Comparison of ENCODE assay signal across 8 mouse cellular contexts in the genomic region with DNA sequence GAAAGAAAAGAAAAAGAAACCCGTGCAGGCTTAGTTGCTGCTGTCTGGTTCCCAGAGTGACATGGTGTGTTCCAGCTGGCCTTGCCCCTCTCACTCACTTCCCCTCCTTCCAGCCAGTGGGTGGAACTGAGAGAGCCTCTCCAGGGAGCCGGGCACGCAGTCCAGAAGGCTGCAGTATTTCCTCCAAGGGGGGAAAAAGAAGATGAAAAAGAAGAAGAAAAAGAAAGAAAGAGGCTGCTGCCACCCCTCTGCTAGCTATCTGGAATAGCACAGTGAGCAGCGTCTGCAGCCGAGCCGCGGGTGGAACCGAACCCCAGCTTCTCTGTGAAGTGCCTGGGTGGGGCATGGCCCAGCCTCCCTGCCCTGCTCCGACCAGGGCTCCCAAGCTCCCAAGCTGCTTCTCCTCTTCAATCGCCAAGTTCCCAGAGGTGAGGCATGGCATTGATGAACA.
DNase-seq lines count a peak whose midpoint lies in the region; ATAC-seq and TF ChIP-seq lines count a peak whose summit lies in the region.

No protein-coding gene starts in this region.

- DNase-seq in NIH3T3 (ENCODE audit: low read depth) = peak; percentile 66
- DNase-seq in brain, embryonic 14.5 days (ENCODE audit: low read depth) = peak; percentile 72
- DNase-seq in frontal cortex, postnatal 36 days (ENCODE audit: low spot score in 2 of 2) = peak; percentile 16 to 33
- peak; percentile 60 for DNase-seq in hindbrain, embryonic 10.5 days (ENCODE audit: low spot score)
- DNase-seq in limb, embryonic 11.5 days (ENCODE audit: low spot score) = peak; percentile 69
- peak; percentile 51 for DNase-seq in midbrain, embryonic 10.5 days (ENCODE audit: low spot score)

- H3K27ac ChIP-seq in hindbrain, embryonic 10.5 days = peak overlapping the region; percentile 86
- 0 out of 2 replicates have a peak overlapping the region, but pooled peaks have one; percentile 32 for H3K27ac ChIP-seq in limb, embryonic 11.5 days (replicated peaks; ENCODE audit: low read depth, low read length)
- peak overlapping the region; percentile 81 for H3K27ac ChIP-seq in midbrain, embryonic 10.5 days (replicated peaks)
- no peak overlapping the region for H3K27ac ChIP-seq in testis, adult 2 months (ENCODE audit: control insufficient read depth, insufficient read depth, low read depth, low read length)

- no peaks in the 10 kb centered on the region for H3K36me3 ChIP-seq in hindbrain, embryonic 10.5 days
- H3K36me3 ChIP-seq in limb, embryonic 11.5 days (ENCODE audit: control insufficient read depth, insufficient read depth, low read length) = no peaks in the 10 kb centered on the region
- H3K36me3 ChIP-seq in midbrain, embryonic 10.5 days = no peaks in the 10 kb centered on the region
- H3K36me3 ChIP-seq in testis, adult 2 months (ENCODE audit: control insufficient read depth, insufficient read depth, low read length) = no peaks in the 10 kb centered on the region

- ATAC-seq in limb, embryonic 11.5 days (ENCODE audit: insufficient number of reproducible peaks, low FRiP score, low TSS enrichment, low read depth) = 0 out of 2 replicates have a peak, but pooled peaks have one; percentile 70
- no peak for ATAC-seq in megakaryocyte-erythroid progenitor cell, adult 5-6 weeks (replicated peaks; ENCODE audit: low FRiP score, low TSS enrichment, poor library complexity, severe bottlenecking)

- H3K4me3 ChIP-seq in hindbrain, embryonic 10.5 days = peak overlapping the region; percentile 64
- peak overlapping the region; percentile 58 for H3K4me3 ChIP-seq in limb, embryonic 11.5 days (ENCODE audit: low read depth, low read length)
- peak overlapping the region; percentile 65 for H3K4me3 ChIP-seq in midbrain, embryonic 10.5 days
- peak overlapping the region; percentile 28; the same call in 1 of the 2 replicates for H3K4me3 ChIP-seq in testis, adult 2 months (ENCODE audit: control insufficient read depth, low read depth, low read length)

- H3K27me3 ChIP-seq in hindbrain, embryonic 10.5 days (ENCODE audit: insufficient read depth, poor library complexity, severe bottlenecking) = peaks cover 26% of the 10 kb centered on the region; the same call in 1 of the 2 replicates
- no peaks in the 10 kb centered on the region for H3K27me3 ChIP-seq in limb, embryonic 11.5 days (ENCODE audit: control insufficient read depth, insufficient read depth, low read length)
- H3K27me3 ChIP-seq in midbrain, embryonic 10.5 days (ENCODE audit: low read depth, poor library complexity, severe bottlenecking) = peaks cover 34% of the 10 kb centered on the region
- H3K27me3 ChIP-seq in testis, adult 2 months (ENCODE audit: control insufficient read depth, insufficient read depth, low read length) = no peaks in the 10 kb centered on the region

- H3K4me1 ChIP-seq in hindbrain, embryonic 10.5 days (replicated peaks) = peaks cover 32% of the 10 kb centered on the region
- H3K4me1 ChIP-seq in limb, embryonic 11.5 days (ENCODE audit: control insufficient read depth, insufficient read depth, low read length) = peaks cover 9% of the 10 kb centered on the region
- peaks cover 41% of the 10 kb centered on the region for H3K4me1 ChIP-seq in midbrain, embryonic 10.5 days
- H3K4me1 ChIP-seq in testis, adult 2 months (ENCODE audit: control insufficient read depth, insufficient read depth, low read length) = peaks cover 2% of the 10 kb centered on the region; the same call in 1 of the 2 replicates

- H3K9me3 ChIP-seq in hindbrain, embryonic 10.5 days = no peaks in the 10 kb centered on the region
- no peaks in the 10 kb centered on the region for H3K9me3 ChIP-seq in limb, embryonic 11.5 days (ENCODE audit: control insufficient read depth, low read length)
- H3K9me3 ChIP-seq in midbrain, embryonic 10.5 days (replicated peaks) = no peaks in the 10 kb centered on the region

- peak overlapping the region; percentile 80 for H3K4me2 ChIP-seq in limb, embryonic 11.5 days (ENCODE audit: low read depth, severe bottlenecking)

- peak overlapping the region; percentile 41 for H3K9ac ChIP-seq in limb, embryonic 11.5 days (ENCODE audit: low read length)

- 0 out of 2 replicates have a peak, but pooled peaks have one; percentile 3 for TF ChIP-seq POLR2A in brain, embryonic 14.5 days (IDR thresholded peaks at IDR 0.05; ENCODE audit: borderline replicate concordance, extremely low read depth, insufficient read depth, insufficient read length, poor library complexity, severe bottlenecking)
- no peak for TF ChIP-seq POLR2A in testis, adult 2 months (IDR thresholded peaks at IDR 0.05; ENCODE audit: control insufficient read depth, low read depth, low read length)

- WGBS in hindbrain, embryonic 10.5 days = under 1% methylated on average over 10 of the region's 10 CpGs
- WGBS in limb, embryonic 11.5 days = 0% methylated on average over 10 of the region's 10 CpGs
- 2% methylated on average over 10 of the region's 10 CpGs for WGBS in midbrain, embryonic 10.5 days

- TF ChIP-seq CTCF in brain, embryonic 14.5 days (IDR thresholded peaks at IDR 0.05; ENCODE audit: borderline replicate concordance, extremely low read depth, insufficient read depth, insufficient read length) = no peak
- TF ChIP-seq CTCF in testis, adult 2 months (IDR thresholded peaks at IDR 0.05; ENCODE audit: control insufficient read depth, insufficient read depth, insufficient replicate concordance, low read depth, low read length) = no peak
